Mouse (Mus musculus) frontal cortex, adult (tissue): ENCODE measurements around the gene Echdc3.

Source experiments
- ATAC-seq: cut with Nextera tagmentation; 2 replicates; pipeline ENCODE4 v1.9.2; 2017; ENCODE audit warnings: mild to moderate bottlenecking, moderate library complexity, mixed read lengths; ENCODE audit not compliant: low TSS enrichment

Gene Echdc3

DNA sequence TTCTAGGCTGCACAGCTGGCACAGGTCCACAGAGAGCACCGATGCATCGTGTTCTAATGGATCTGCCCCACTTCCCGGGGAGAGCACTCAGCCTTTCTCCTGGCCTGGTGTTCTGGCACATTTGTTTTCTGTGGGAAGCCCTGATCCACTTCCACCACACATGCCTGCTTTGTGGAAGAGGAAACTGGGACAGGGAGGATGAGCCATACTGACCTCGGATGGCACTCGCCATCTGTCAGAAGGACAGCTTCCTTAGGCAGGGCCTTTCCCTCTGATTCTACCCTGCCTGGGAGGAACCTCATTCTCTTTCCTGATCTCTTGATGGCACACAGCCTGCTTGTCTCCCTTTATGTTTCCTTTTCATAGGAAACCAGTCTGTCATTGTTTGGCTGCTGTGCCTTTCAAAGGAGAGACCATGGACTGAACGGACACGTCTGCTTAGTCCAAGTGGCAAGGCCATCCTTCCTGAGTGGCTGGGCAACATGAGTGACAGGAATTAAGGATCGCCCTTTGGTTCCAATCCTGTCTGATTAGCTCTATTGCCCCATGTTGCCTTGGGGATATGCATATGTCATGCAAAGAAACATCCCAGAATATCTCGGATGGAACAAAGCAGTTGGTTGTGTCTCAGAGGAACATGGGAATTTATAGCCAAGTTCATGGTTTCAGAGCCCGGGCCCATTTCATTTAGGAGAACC lies 13.7 kb upstream of the Echdc3 start:
- peak; percentile 59; the same call in 1 of the 2 replicates for ATAC-seq

DNA sequence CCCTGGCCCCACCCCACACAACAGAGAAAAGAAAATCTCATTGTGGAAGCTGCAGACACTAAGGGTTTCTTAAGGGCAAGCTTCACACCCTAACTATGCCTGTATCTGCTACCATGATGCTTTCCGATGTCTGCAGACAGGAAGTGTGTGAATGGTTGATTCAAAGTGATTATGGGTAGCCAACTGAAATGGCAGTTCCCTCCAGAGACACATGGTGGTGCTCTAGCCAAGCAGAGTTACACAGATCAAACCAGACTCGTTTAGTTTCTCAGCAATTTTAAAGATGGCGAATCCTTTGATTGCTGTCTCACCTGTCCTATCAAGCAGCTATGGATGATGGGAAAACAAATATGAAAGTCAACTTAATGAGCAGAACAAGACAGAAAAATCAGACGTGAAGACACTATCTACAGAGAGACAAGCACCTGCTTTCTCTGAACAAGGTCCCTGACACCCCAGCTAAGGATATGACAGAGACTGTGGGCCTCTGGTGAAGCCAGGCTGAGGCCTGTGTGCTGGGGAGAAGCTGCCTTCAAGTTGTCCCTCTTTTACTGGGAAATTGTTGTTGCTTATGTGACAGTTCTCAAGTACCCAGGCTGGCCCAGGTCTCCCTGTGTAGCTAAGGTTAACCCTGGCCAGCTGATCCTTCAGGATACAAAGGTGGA lies 7.4 kb upstream of the Echdc3 start:
- ATAC-seq, result peak; percentile 87

DNA sequence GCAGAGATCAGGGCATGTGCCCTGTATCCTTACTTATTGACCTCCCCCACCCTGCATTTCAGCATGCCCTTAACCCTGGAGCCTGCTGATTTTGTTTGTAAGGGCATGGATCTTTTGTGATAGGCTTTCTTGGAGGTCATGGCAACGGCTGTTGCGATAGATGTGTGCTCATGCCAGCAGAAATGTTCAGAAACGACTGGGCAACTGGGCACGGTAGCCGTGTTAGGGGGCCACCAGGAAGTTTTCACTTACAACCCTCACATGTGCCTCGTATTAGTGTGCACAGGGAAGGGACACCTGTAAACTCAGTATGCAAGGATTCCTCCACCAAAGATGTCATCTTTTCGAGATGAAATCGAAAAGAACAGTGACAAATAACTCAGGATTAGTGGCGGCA lies 508 bp downstream of the Echdc3 start:
- no peak for ATAC-seq

DNA sequence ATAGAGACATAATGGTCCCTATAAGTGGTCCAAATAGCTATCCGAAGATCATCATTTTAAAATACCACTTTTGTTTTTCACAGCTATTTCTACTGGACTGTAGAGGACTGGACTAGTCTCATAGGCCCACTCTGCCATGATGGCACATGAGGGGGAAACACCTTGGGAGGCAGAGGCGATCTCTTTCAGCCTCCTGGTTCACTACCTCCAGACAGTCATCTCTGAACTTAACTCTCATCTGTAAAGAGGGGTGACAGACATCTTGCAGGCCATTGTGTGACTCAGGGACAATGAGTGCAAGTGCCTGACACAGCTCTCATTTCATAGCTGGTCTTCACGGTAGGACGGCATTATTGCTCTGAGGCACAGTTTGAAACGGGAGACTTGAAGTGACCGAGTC lies 2.0 kb downstream of the Echdc3 start:
- ATAC-seq, result no peak

DNA sequence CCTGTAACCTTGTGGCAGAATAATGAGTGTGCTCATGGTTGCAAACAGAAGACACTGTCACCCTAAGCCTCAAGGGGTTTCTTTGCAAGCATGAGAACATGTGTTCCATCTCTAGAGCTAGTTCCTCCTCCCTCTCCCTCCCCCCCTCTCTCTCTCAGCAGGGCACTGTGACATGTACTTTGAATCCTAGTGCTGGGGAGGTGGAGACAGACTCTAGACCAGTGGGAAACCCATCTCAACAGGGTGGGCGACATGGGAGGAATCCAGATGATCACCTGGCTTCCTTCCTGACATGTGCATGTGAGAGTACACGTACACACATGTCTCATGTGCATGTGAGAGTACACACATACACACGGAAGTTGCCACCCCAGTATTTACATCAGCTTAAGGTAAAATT lies 3.1 kb downstream of the Echdc3 start:
- ATAC-seq, result no peak

DNA sequence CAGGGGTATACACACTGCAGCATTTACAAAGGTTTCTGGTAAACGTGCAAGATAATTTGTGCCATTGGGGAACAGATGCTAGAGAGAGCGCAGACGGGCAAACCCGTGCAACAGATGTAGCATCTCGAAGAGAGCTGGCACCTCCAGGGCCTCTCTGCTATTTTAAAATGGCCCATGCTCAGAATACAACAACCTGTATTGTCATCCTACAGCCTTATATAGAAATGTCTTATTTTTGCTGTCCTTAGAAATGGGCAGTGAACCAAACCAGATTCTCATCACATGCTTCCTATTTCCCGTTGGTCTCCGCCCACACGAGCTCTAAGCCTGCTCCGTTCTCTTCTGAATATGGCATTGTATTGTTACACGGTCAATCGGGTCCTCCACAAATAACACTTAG lies 3.7 kb downstream of the Echdc3 start:
- ATAC-seq, result peak; percentile 56

DNA sequence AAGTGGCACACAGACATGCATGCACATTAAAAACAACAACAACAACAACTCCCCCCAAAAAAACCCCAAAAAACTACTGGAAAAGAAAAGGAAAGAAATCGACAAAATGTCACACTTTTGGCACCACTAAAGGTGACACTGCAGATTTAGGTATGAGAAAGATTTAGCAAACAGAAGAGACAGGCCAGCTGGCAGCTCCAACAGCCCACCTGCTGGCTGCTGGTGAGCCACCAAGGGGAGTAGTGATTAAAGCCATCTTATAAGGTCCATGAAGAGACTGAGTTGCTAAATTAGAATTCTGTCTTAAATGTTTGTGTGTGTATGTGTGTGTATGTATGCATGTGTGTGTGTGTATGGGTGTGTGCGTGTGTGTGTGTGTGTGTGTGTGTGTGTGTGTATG lies 5.1 kb downstream of the Echdc3 start:
- ATAC-seq, result no peak

DNA sequence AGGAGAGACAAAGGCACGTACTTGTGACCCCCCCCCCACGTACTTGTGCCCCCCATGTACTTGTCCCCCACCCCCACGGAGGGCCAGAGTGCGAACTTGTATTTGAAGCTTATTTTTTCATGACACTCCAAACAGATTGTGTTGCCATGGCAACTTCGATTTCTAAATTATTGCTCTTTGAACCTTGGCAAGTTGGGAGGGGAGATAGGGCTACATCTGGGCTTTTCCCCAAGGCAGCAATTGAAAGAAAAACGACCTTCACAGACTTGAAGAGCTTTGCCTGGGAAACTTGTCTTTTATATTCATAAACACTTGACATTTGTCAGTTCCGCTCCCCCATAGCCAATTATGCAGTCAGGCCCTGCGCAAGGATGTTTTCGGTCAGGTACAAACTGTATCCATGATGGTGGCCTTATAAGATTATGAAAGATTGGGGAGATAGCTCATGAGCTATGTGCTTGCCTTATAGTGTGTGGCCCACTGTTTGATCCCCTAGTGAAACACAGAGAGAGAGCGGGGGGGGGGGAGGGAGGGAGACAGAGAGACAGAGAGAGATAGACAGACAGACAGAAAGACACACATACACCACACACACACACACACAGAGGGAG lies 16.4 kb downstream of the Echdc3 start:
- ATAC-seq, result no peak

DNA sequence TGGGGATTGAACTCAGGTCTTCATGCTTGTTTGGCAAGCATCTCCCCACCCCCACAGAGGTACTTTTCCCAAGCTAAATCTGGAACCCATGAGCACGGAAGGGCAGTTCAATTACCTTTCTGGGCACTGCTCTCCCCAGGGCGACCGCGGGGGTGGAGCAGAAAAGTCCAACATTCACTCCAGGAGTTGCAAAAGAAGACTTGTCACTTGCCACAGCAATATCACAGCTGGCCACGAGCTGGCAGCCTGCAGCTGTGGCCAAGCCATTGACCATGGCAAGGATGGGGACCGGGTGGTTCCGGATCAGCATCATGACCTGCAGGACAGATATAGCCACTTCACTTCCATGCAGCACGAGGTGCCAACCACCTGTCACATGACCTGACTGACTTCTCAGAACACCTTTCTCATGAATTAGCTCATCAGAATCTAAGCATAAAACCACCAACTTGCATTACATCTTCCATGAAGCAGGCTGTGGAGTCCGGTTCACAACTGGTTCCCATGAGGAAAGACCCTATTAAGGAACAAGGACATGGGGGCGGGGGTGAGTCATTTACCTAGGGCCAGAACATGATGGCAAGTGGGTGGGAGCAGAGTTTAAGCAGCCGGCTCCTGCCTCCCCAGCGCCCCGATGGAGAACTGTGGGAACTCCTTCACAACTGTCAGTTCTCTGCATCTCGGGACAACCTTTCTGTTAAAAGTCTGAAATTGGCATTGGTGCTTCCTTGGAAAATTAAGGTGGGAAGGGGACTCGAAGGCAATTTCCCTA lies 17.2 kb downstream of the Echdc3 start:
- ATAC-seq, result no peak

DNA sequence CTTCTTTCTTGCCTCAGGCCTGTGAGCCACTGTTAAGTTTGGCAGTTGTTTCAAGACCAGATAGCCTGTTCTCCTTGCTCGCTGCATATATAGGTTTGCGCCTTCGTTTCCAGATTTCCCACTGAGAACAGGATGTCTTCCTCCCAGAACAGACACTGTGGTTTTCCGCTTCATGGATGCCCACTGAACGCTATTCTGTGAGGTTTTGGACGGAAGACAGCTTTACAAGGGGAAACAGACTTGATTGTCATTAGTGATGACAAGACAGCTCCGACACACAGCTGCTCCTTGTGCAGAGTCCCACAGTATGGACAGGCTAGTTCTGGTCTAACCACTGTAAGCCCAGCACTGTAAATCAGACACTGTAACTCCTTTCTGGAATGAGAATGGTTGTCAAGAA lies 18.3 kb downstream of the Echdc3 start:
- no peak for ATAC-seq

DNA sequence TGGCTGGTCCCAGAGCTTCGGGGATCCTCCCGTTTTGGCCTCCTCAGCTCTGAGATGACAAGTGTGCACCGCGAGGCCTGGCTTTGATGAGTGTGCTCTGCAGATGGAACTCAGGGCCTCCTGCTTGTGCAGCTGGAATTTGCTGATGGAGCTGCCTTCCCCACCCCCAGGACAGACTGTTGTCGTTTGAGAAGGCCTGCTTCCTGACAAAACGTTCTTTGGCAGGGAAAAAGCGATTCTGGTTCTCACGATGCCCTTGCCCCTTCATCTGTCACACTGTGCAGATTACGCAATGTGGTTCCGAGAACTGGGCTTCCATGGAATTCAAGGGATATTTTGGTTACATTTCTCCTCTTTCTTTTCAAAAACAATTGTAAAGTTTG lies 19.3 kb downstream of the Echdc3 start:
- no peak for ATAC-seq

DNA sequence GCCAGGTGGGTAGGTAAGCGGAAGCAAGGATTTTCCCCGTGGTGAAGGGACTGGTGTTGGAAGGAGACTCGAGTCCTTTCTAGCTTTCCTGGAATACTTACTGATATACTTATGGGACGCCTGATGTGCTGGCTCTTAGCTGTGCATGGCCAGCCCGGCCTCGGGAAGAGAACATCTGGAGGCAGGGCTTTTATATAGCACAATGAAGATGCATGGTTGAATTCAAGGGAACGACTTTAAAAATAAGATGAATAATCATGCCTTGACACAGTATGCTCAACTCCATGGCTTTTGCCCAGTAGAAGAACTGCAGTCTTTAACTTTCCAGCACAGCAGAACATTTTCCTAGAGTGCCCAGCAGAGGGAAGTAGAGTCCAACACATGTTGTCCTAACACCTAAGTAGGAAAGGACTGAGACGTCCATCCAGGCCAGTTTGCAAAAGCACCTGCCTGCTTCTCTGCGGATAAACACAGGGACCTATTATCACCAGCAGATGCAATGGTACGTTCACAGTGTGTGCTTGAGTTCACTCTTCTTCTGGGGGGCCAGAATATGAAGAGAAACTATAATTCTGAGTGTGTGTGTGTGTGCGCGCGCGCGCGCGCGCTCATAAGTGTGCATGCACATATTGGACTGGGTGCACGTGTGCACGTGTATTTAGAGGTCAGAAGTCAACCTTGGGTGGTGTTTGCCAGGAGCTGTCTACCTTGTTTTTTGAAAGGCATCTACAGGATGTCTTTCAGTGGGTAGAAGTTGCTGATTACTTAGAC lies 19.8 kb downstream of the Echdc3 start:
- ATAC-seq, result peak; percentile 90

DNA sequence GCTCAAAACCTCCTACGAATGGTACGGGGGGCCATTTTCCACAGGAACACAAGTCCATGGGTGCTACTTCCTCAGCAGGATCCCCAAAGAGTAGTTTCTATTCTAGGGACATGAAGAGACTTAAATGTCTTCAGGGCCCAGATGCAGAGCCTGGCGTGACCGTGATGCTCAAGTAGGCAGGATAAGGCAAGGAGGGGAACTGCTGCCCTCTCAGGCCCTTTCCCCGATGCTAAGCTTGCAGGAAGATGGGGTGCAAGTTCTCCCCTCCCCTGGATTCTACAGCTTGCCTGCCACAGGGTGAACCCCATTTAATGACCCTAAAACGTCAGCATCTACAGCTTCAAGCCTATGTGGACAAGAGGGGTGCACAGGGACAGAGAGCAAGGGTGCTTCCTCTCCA lies 22.8 kb downstream of the Echdc3 start:
- ATAC-seq, result no peak

DNA sequence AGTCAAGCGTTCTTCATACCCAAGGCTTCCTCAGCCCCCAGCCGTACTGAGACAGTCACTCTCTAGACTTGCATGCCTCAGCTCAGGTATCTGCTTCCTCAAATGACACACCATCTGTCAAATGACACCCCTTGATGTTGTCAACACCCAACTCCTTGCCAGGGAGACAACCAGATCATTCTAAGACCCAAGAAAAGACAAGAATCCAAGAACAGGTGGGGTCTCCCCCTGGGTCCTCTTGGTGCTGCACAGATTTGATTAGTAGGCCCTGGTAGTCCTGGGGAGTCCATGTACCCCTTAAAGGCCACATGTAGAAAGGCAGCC lies 23.2 kb downstream of the Echdc3 start:
- no peak for ATAC-seq

DNA sequence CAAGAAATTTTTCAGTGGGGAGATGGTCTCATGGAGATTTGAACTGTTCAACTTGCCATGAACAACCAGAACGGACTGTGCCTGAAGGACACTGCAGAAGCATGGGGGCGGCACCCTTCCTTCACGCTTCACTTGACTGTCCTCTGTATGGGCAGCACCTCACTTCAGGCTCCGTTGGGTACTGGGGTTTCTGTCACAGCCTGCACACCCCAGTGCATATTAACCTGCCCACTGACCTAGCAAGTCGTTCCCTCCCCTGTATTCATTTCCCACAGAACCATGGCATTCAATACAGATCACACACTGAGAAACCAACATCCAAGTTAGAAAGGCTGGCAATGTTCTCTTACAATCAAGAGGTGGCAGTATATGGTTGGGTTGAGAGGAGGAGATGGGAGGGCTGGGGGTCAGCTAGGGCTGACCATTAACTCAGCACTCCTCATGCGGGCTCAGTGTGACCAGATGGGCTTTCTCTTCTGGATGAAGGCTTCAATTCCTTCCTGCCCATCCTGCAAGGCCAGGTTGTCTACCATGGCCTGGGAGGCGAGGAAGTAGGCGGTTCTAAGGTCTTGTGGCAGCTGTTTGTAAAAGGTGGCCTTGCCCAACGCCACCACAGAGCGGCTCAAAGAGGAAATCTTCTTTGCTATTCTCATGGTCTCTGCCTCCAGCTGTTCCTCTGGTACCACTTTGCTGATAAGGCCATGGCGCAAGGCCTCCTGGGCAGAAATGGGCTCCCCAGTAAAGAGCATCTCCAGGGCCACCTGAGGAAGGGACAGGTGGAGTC lies 23.8 kb downstream of the Echdc3 start:
- ATAC-seq, result no peak

DNA sequence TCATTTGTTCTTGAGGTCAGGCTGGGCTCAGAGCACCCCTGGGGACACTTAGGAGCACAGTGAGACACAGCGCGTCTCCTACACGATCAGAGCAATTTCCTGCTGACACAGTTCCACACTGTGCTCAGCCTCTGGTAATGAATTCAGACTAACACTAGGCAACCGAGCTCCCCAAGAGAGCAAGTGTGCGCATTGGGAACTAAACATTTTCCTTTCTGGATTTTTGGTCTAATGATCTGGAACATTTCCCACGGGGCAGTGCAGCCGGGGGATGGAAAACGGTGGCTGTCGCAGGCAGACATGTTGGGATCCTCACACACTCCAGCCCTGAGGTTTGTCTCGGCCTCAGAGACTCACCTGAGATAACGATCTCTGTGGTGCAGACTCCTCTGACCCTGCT lies 25.4 kb downstream of the Echdc3 start:
- no peak; the same call in 1 of the 2 replicates for ATAC-seq

DNA sequence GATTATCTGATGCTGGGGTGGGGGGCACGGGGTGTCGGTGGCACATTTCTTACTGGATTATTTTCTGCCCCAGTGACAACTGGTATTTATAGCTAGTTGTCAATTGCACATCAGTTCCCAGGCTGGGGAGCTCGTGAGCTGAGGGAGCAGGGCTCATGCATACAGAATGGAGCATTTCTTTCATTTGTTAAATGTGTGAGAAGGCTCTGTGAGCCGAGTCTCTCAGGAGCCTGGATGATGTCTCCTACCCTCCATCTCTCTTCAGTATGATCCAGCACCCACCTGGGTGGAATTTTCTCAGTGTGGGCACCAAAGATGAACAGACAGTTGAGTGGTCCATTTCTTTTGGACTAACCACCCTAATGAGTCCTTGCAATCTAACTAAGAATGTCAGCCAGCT lies 25.9 kb downstream of the Echdc3 start:
- ATAC-seq, result peak; percentile 38; the same call in 1 of the 2 replicates

DNA sequence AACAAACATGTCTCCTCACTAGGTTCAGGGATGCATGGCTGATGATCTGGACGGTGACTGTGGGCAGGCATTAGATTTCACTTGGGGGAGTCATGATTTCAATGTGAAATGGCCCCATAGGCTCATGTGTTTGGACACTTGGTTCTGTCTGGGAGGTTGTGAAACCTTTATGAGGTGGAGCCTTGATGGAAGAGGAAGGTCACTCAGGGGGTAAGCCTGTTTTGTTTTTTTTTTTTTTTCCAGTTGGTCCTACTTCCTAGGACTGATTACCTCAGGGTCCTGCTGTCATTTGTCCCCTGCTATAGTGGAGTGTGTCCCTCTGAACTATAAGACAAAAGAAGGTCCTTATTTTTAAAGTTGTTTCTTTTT lies 33.1 kb downstream of the Echdc3 start:
- no peak for ATAC-seq

DNA sequence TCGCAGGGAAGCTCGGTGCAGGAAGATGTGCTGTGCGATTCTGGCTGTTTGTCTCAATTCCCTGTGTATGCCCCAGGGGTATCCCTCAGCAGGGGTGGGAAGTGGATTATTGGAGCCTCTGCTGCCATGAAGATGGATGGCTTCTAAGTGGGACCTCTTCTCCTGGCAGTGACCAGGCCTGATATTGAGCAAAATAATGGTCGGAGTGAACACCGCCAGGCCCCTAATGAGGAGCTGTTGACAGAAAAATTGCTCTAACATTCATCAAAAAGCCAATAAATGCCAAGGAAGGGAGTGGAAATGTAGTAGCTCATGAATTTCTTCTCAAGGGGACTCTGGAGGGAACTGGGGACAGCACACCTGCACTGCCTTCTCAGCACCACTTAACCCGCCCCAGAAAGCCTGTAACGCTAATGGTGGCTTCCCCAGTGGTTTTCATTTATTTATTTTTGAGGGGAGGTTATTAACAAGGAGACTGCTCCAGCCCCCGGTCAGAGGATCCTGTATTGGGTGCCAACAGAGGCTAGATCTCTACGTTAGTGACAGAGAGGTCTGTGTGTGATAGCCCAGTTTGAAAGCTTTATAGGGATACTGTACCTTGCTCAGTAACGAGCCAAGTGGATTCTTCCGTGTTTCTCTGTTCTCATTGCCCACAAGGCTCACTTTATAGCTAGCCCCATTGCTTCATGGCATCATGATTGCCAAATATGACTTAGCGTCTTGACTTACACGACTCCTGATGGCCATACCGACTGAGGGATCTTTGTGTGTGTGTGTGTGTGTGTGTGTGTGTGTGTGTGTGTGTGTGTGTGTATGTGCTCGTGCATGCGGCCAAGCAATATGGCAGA lies 33.7 kb downstream of the Echdc3 start:
- ATAC-seq, result no peak

DNA sequence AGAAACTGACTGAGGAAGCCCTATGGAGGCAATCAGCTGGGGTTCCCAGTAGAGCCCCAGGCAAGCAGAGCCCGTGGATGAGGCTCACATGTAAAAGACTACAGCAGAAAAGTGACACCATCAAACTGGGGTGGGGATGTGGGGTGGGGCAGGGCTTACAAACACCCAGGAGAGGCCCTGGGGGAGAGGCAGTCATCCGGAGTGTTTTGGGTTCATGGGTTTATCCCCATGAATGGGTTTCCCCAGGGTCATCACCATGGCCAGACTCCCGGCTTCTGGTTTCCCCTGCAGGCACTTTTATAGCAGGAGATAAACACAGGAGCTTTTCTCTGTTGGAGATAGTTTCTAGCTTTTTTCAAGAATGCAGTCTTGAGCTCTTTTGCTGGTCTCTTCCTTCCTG lies 39.8 kb downstream of the Echdc3 start:
- ATAC-seq, result no peak
